Mouse (Mus musculus): ENCODE data around the gene Ppp2r5d. TPM values are rescaled to one million over a fixed set of nuclear protein-coding genes. Genes with fewer than 3 reads are reported as not detected.

The Ppp2r5d gene
- total RNA-seq (2021): 100 to 1,000 TPM in 1 of 2 experiments, 10 to 100 TPM in 1; 99.6 to 100 TPM

DNA sequence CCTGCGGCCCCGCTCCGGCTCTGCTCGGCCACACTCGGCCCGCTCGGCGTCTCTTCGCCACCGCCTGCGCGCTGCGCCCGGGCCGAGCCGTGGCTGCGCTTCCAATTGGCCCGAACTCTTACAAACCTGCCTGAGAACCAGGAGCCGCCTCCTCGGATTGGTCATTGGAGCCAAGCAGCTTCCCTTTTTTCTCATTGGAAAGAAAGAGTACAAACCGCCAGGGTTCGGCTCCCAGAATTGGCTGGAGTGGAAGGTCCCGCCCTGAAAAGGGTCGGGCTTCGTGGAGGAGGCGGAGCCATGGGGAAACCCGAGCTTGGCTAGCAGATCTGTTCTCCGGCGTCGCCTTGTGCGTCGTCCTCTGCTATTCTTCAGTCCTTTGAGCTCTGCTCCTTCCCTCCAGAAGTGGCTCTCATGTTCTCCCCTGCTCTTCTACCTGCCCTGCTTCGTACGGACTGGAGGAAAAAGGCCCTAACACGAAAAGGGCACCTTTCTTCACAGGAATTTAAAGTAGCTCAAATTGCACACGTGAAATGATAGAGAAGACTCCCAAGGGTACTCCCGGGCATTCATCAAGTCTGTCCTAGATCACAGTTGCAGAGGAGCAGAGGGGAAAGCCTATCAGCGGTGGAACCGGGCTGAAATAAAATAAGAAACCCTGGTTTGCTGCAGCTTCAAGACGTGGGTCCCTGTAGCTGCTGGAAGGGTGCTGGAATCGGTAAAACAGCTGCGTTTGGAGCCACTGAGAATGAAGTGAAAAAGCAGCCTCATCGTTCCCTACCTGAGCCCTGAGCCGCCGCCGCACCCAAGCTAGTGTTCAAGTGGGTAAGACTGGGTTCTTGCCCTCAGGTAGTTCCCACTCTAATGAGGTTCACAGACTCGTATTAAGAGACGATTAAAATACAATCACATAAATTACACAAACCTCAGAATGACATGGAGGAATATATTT, at the start of gene Ppp2r5d:
Gene Ppp2r5d (minus strand): TSS at position 225 of the 949 bp plus-strand sequence.
- DNase-seq: peak; percentile 96
- intact Hi-C loops (cut with DNase I): no loop called here

DNA sequence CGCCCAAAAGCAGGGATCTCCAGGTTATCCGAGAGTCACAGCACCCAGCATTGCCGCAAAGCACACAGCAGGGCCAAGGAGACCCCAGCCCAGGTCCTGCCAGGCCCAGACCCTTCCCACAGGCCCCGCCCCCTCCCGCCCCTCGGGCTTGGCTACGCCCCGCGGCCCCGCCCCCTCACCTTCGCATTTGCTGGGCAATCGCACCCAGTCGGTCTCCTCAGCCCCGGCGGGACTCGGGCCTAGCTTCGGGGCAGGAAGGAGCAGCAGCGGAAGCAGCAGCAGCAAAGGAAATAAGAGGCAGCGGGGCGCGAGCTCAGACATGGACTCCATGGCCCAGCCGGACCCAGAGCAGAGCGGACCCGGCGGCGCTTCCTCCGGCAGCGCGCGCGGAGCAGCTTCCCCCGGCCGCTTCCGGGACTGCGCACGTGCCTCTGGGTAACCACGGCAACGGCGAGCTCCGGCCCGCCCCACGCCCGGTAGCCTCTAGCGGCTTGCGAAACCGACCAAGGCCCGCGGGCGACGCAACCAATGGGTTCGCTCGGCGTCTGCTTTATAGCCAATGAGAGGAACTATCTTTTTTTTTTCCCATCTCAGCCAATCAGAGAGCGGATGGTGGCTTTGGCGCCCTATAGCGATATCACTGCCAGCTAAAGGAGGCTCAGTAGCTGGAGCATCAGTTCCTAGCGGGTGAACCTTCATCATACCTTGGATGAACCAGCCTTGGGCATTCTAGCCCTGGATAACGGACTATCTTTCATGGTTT, 47.1 kb upstream of the Ppp2r5d start, which contains the start of gene Cnpy3:
Gene Cnpy3 (minus strand): TSS at position 421 of the 763 bp plus-strand sequence.
- peak; percentile 99 for DNase-seq
- intact Hi-C loops (cut with DNase I): no loop called here

DNA sequence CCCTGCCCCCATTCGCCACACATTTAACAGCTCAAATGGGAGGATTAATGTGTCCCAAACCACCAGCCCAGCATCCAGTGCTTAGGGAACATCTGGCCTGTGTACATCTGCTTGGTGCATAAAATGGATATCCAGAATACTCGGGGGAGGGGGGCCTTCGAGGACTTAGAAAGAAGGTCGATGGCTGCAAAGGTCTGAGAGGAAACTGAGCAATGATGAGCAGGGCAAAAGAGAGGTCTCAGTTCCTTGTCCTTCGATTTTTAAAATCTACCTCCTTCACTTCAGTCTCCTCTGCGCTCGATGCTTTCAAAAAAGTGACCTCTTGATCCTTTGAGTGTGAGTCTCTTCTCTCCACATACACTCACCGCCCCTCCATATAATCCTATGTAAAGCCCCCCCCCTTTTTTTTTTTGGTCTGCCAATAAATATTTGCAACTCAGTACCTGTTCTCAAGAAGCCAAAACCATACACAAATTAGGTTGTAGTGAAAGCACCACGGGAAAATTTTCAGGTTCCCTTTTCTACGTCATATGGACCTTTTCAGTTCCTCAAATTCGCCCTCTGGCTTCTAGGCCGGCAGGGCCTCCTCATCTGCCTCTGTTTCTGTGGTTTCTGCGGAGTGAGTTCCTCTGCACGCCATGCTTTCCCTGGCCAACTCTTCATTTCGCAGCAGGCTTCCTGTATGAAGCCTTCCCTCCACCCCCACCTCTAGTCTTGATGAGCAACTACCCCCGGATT, 46.3 kb upstream of the Ppp2r5d start:
- intact Hi-C loops (cut with DNase I): no loop called here
- DNase-seq: no peak

DNA sequence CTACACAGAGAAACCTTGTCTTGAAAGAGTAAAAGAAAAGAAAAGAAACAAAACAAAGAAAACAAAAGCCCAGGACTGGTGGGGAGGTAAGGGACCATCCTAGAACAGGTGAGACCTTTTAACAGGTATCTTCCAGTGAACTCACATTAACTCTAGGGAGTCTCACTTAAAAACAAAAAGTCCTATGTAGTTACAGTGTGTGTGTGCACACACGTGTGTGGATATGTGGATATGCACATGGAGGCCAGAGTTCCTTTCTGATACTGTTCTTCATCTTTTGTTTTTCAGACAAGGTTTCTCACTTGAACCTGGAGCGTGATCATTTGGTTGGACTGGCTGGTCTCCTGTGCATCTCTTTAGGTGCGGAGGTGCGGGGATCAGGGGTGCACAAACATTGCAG, 45.7 kb upstream of the Ppp2r5d start:
- no peak for DNase-seq
- intact Hi-C loops (cut with DNase I): no loop called here

DNA sequence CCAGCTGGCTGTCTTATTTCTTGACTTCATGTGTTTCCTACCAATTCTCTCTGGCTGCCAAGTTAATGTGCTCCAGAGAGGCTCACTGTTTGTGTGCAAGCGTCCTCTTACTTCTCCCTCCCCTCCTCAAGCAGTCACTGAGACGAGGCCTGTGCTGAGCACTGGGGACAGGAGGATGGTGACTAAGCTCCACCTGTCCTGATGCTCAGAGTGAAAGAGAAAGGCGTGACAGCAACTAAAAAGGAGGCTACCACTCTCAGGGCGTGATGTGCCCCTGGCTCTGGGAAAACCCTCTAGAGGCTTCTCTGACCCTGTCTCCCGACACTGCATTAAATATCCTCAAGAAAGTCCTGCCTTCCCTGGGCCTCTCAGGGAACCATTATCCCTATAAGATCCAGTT, 44.4 kb upstream of the Ppp2r5d start:
- intact Hi-C loops (cut with DNase I): no loop called here
- no peak for DNase-seq

DNA sequence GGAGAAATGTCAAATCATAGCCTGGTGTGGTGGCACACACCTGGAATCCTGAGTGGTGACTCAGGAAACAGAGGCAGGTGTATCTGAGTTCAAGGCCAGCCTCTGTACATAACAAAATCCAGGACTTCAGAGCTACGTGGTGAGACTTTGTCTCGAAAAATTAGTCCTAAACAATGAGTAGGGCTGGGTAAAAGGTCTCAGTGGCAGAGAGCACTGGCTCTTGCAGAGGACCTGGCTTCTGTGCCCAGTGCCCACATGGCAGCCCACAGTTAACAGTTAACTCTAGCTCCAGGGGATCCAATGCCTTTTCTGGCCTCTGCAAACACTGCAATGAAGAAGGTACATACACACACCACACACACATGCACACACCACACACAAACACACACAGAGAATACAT, 42.9 kb upstream of the Ppp2r5d start:
- intact Hi-C loops (cut with DNase I): no loop called here
- no peak for DNase-seq

DNA sequence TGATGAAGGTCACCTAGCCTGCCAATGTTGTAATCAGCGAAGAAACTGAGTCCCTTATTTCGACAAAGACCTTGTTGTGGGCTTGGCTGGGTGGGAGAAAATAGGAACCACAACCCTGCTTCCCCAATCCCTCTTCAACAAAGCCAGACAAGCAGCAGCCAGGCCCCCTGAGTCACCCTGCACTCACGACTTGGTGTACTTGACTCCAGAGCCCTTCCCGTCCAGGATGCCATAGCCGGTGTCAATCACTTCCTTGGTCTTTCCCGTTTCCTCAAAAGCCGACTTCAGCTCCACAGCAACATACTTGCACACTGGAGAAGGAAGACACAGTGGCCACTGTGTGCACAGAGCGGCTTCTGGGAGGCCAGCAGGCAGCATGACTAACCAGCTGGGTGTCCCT, 42.3 kb upstream of the Ppp2r5d start:
- intact Hi-C loops (cut with DNase I): no loop called here
- no peak for DNase-seq

DNA sequence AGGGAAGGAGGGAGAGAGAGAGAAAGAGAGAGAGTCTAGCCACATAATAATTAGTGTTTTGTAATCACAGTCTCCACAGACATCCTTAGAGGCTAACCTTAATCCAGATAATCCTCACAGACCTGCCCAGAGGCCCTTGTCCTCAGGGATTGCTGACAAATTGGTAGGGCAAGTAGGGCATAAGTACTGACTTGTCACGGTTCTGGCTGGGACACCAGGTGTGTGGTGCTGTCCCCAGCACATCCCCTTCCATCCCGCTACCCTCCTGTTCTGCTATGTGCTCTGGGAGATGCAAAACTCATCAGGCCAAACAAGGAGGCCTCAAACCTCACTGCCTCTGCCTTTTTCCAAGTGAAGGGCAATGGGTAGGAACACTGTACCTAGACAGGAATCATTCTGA, 40.6 kb upstream of the Ppp2r5d start:
- DNase-seq: no peak
- intact Hi-C loops (cut with DNase I): no loop called here

DNA sequence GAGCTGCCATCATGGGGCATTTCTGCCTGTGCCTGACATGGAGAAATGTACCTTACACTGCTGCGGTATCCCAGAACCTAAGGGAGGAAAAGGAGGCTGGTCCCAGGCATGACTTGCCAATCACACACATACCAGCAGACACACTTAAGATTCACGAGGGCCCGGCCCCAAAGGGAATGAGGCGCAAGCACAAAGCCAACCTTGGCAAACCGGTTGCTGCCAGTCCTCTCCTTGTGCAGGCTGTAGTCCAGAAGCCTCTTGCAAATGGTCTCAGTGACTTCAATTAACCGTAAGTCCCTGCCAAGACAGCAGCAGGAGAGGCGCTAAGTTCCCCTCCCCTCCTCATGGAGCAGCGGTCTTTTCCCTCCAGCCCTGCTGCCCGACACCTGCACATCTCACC, 38.1 kb upstream of the Ppp2r5d start:
- no peak for DNase-seq

DNA sequence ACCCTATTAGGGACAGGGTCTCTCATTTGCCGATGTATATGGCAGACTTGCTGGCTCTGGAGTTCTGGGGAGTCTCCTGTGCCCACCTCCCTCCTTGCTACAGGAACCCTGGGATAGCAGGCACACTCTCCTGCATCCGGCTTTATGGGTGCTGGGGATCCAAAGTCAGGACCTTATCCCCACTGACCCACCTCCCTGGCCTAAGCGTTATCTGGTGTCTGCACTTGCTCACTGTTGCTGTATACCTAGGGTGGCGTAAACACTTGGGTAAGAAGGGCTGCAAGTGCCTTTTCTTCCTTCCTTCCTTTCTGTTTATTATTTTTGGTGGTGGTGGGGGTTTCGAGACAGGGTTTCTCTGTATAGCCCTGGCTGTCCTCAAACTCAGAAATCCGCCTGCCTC, 36.4 kb upstream of the Ppp2r5d start:
- intact Hi-C loops (cut with DNase I): no loop called here
- no peak for DNase-seq

More for the DNA sequence above, 38.1 kb upstream of the Ppp2r5d start:
- intact Hi-C loops (cut with DNase I): no loop called here

DNA sequence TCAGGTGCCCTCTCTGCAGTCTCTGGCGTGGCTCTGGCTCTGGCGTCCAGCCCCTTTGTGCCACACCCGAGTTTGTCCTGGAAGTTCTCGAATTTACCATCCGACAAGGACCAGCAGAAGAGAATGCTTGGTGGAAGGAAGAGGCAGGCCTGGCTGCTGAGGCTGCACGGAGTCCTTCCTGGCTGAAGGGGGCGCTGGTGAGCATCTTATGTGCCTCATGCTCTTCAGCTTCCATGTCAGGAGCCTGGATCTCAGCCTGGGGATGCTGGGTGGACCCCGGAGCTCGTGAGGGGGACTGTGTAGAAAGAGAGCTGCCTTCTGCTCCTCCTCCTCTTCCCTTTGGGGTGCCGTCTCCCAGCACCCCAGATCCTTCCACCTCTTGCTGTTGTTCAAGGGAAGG, 31.2 kb upstream of the Ppp2r5d start:
- peak; percentile 21 for DNase-seq
- intact Hi-C loops (cut with DNase I): no loop called here

DNA sequence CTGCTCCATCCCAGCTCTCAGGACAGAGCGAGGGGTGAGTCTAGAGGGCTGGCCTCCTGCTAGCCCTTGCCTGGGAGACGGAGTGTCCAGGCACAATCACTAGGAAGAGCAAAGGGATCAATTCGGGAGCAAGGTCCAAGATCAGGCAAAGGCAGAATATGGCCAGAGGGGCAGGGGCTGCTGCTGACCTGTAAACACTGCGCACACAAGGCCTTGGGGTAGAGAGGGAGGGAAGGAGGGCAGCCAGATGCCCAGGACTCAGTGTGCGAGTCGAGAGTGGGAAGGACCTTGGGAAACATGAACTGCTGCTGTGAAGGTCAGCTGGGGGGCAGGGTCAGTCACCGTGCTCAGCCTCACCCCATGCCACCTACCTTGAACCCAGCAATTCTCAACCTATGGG, 30.4 kb upstream of the Ppp2r5d start:
- no peak for DNase-seq
- intact Hi-C loops (cut with DNase I): no loop called here

DNA sequence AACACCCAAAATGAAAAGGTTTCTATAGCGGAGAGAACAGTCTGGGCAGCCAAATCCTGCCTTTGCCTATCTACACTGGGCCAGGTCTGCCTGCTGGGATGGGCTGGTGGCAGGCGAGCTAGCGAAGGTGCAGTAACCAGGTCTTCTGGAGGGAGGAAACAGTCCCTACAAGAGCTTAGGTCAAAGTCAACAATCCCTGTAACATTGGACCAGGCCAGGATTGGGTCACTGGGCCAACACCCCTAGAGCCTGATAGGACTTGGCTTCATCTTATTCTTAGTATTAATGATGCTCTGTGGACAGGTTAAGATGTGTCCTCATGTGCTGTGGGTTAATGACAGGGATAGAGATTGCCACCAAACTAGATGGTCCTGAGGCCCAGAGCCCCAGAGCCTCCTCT, 29.1 kb upstream of the Ppp2r5d start:
- no peak for DNase-seq
- intact Hi-C loops (cut with DNase I): no loop called here

DNA sequence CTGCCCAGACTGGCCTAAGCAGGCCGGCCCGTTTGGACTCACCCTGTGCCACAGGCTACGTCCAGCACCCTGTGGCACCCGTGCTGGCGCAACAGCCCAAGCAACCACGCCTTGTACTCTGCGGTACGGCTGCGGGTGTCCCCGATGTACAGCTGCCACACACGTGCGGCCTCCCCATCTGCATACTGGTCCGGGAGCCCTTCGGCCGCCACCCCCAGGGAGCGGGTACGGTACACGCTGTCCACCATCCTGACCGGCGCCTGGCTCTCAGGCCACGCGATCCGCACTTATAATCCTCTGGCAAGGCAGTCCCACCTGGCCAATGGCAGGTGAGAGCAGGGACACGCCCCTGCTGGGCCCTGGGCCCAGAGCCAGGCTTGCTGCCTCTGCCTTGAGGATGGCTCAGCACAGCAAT, 24.0 kb upstream of the Ppp2r5d start, which contains the start of gene Gnmt:
Gene Gnmt (minus strand): TSS at position 265 of the 415 bp plus-strand sequence.
- peak; percentile 54 for DNase-seq
- intact Hi-C loops (cut with DNase I): no loop called here

DNA sequence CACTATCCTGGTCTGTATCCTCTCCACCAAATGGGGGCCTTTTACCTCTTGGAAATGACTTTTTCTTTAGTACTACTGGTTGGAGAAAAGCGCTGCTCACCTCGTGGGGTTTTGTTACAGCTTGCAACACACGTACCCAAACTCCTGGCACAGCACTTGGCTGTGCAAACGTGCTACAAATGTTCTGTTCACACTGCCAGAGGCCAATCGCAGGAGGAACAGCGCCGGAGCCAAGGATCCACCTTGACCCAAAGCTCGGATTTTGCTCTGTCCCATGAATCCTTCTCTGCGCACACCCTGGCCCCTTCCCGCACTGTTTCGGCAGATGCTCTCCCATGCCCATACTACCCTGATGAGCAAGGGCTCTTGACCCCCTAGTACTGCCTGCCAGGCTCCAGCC, 23.6 kb upstream of the Ppp2r5d start:
- intact Hi-C loops (cut with DNase I): no loop called here
- DNase-seq: no peak

DNA sequence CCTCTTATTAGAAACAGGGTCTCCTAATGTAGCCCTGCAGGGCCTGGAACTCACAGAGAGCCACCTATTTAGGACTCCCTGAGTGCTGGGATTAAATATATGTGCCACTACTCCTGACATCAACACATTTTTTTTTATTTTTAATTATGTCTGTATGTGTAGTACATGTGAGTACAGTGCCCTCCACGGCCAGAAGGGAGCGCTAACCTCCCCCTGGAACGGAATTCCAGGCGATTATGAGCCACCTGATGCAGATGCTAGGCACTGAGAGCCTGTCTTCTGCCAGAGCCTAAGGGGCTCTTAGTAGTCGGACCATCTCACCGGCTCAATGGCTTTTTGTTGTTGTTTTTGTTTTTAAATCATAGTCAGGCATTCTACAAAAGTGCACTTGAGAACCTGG, 23.1 kb upstream of the Ppp2r5d start:
- DNase-seq: peak; percentile 36
- intact Hi-C loops (cut with DNase I): no loop called here

DNA sequence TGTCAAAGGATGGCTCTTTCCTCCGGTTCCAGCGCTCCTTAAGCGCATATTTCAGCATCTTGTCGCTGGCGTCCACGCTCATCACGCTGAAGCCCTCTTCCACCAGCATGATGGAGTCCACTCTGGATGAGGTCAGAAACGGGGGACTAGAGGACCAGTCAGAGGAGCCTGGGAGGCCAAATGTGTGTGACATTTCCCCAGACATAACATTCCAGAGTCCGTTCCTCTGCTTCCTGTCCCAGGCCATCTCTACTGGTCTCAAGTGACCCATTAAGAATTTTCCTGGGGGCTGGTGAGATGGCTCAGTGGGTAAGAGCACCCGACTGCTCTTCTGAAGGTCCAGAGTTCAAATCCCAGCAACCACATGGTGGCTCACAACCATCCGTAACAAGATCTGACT, 22.4 kb upstream of the Ppp2r5d start:
- DNase-seq: no peak
- intact Hi-C loops (cut with DNase I): no loop called here

DNA sequence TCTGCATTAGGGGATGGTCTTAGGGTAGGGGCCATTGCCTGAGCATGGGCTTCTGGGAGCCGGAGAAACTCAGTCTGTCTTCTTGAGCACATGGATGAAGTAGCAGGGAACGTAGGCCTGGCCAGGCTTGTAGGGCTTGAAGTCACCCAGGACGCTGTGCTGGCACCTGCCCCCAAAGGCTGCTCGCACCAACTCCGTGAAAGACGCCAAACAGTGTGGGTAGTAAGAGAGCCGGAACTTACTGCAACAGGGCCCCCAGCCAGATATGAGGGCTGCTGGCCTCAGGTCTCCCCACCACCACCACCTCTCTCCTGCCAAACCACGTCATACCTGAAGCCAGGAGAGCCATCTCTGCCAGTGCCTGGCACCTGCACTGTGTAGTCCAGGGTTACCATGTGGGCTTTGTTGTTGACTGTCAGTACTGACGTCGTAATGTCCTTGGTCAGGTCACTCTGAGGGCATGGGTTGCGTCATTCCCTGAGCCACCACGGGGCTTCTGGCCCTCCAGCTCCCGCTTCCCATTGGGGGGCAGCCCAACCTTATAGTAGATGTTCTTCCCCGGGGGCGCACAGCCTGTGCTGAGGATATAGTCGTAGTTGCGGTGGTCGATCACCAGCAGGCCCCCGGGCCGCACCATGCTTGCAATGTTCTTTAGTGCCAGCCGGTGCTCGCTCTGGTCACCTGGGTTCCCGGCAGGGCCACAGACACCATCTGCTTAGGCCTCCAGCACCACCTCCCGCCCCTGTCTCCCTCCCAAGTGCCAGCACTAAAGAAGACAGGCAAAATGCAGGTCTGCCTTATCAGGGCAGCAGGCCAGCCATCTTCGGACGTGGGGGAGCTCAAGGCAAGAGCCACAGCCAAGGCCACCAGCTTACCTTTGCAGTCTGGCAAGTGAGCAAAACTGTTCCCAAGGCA, 21.1 kb upstream of the Ppp2r5d start:
- peak; percentile 35 for DNase-seq

DNA sequence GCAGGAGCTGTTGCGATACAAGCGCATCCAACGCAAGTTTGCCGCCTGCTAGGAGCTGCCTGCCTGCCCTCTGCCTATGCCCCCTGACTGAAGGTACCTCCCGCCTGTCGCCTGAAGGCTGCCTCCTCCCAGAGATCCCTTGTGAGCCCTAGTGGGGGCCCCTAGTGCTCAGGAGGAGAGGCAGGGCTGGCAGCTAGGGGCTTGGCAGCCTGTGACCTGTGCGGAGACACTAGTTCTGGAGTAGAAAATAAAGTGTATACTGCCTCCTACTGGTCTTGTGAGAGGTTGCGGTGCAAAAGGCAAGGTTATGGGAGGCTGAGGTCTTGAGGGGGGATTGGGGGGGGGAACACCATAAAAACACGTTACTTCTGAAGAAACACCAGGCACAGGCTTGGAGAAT, 20.4 kb upstream of the Ppp2r5d start:
- peak; percentile 50 for DNase-seq
- intact Hi-C loops (cut with DNase I): no loop called here

More for the DNA sequence above, 21.1 kb upstream of the Ppp2r5d start:
- intact Hi-C loops (cut with DNase I): no loop called here
